11 mouse cellular contexts compared by ENCODE assay signal in genomic region chr7:44820525-44820924, GRCm38 (mm10). TPM values are rescaled to one million over a fixed set of nuclear protein-coding genes. Genes with fewer than 3 reads are reported as not detected.
DNase-seq lines count a peak whose midpoint lies in the region; ATAC-seq and TF ChIP-seq lines count a peak whose summit lies in the region.
"Had no signal": no experiment of that assay in that cellular context is flagged by ENCODE, and none has a peak within 500 bp of the region (broad histone marks: within the 10 kb centered on the region; RNA-seq: fewer than 3 reads in every experiment).

No protein-coding gene starts in this region.

- peak overlapping the region; percentile 88; the same call in 1 of the 2 replicates for H3K4me2 ChIP-seq in liver, embryonic 12.5 days
- H3K4me2 ChIP-seq: forebrain, embryonic 15.5 days had no signal

- 77% methylated on average over 3 of the region's 3 CpGs for WGBS in liver, embryonic 12.5 days (ENCODE audit: insufficient replicate concordance)

- H3K9ac ChIP-seq in ES-E14 (ENCODE audit: insufficient read depth, low read depth, low read length, poor library complexity, severe bottlenecking): peak overlapping the region; percentile 18; the same call in 1 of the 2 replicates
- H3K9ac ChIP-seq in liver, embryonic 12.5 days: 0 out of 2 replicates have a peak overlapping the region, but pooled peaks have one; percentile 27

- H3K36me3 ChIP-seq in ES-E14 (ENCODE audit: control insufficient read depth, insufficient read depth, low read length, poor library complexity, severe bottlenecking): peaks cover 19% of the 10 kb centered on the region; the same call in 1 of the 2 replicates
- peaks cover 39% of the 10 kb centered on the region for H3K36me3 ChIP-seq in liver, embryonic 12.5 days
- H3K36me3 ChIP-seq: forebrain, embryonic 15.5 days had no signal

- no peak for TF ChIP-seq CTCF in gastrocnemius, adult 2 months (IDR thresholded peaks at IDR 0.05)

- H3K27me3 ChIP-seq in liver, embryonic 12.5 days (replicated peaks): no peaks in the 10 kb centered on the region
- H3K27me3 ChIP-seq: forebrain, embryonic 15.5 days had no signal

- peak overlapping the region; percentile 5; the same call in 1 of the 2 replicates for H3K4me3 ChIP-seq in gastrocnemius, adult 2 months
- no peak overlapping the region for H3K4me3 ChIP-seq in ES-E14 (ENCODE audit: insufficient read depth in 1 of 2, low read depth in 1 of 2, low read length in 2 of 2, poor library complexity in 1 of 2, severe bottlenecking in 1 of 2)
- no peak overlapping the region for H3K4me3 ChIP-seq in liver, embryonic 12.5 days
- H3K4me3 ChIP-seq: forebrain, embryonic 15.5 days had no signal

- no peak for ATAC-seq in liver, embryonic 12.5 days
- ATAC-seq: forebrain, embryonic 15.5 days had no signal

- in situ Hi-C loops in ES-E14 (cut with MboI; ENCODE audit: low sequenced_read_pairs in 2 of 2, unreplicated experiment in 2 of 2): no loop called here

- DNase-seq in gastrocnemius, adult 2 months: peak; percentile 5
- DNase-seq in gastrocnemius, postnatal 14 days: no peak
- DNase-seq in lung, postnatal 10 days: peak; percentile 0
- no peak for DNase-seq in lung, postnatal 25 days (ENCODE audit: low spot score)
- DNase-seq in ES-E14 (ENCODE audit: low read depth, low spot score): no peak
- no peak for DNase-seq in adrenal gland, postnatal 36 days
- DNase-seq in embryo, embryonic 10.5 days (ENCODE audit: low spot score): no peak

- H3K27ac ChIP-seq in gastrocnemius, adult 2 months: peak overlapping the region; percentile 99
- H3K27ac ChIP-seq in ES-E14 (ENCODE audit: insufficient read depth, low read depth, low read length, poor library complexity, severe bottlenecking): no peak overlapping the region
- H3K27ac ChIP-seq in liver, embryonic 12.5 days: peak overlapping the region; percentile 71
- H3K27ac ChIP-seq: forebrain, embryonic 15.5 days; kidney, postnatal 0 days had no signal

- peaks cover 3 to 33% of the 10 kb centered on the region in 2 experiments for H3K4me1 ChIP-seq in ES-E14 (ENCODE audit: control insufficient read depth in 2 of 2, insufficient read depth in 2 of 2, low read length in 2 of 2, poor library complexity in 1 of 2)
- peaks cover 78% of the 10 kb centered on the region for H3K4me1 ChIP-seq in liver, embryonic 12.5 days

- intact Hi-C loops in gastrocnemius, adult 2 months (cut with DNase I): loop anchor here (5.0 kb wide), 1 partner anchor 73 kb away; the partner anchor contains the start of gene Vrk3
- intact Hi-C loops in gastrocnemius, postnatal 14 days (cut with DNase I; ENCODE audit: low total_unique reads): no loop called here

- no peaks in the 10 kb centered on the region for H3K9me3 ChIP-seq in ES-E14 (ENCODE audit: control insufficient read depth, insufficient read depth, low read depth, low read length)
- H3K9me3 ChIP-seq in liver, embryonic 12.5 days (replicated peaks): no peaks in the 10 kb centered on the region
- H3K9me3 ChIP-seq: forebrain, embryonic 15.5 days; midbrain, embryonic 10.5 days had no signal

TF ChIP-seq in ES-E14, 5 proteins besides CTCF, POLR2A, EP300 and RAD21:
- no peak for TF ChIP-seq ZNF384 (IDR thresholded peaks at IDR 0.05; ENCODE audit: low read depth, low read length)
- TF ChIP-seq MAFK (IDR thresholded peaks at IDR 0.05; ENCODE audit: insufficient read depth, low read depth, low read length): no peak
- TF ChIP-seq CHD2 (IDR thresholded peaks at IDR 0.05; ENCODE audit: low read depth, low read length): no peak
- no peak for TF ChIP-seq ZC3H11A (IDR thresholded peaks at IDR 0.05; ENCODE audit: borderline replicate concordance, low read depth, low read length)
- no peak for TF ChIP-seq HCFC1 (IDR thresholded peaks at IDR 0.05; ENCODE audit: borderline replicate concordance, insufficient read depth, low read length)

RNA-seq across cellular contexts. Expression of gene Atf5, which starts 4.1 kb away (rescaled TPM):
- total RNA-seq in gastrocnemius, adult 2 months (2021): 100 to 1,000 TPM in 1 of 2 experiments, 10 to 100 TPM in 1; 74.7 to 115 TPM
- total RNA-seq in gastrocnemius, postnatal 14 days (2021): 10 to 100 TPM; 54.5 to 62.2 TPM
- total RNA-seq in ES-E14 (2012; rRNA removed): 14.0 and 16.9 TPM in 2 replicates
- 5.4 and 5.7 TPM in 2 replicates for polyA plus RNA-seq in liver, embryonic 12.5 days (2016; fragmentation: Nextera tagmentation; extraction: Ambion mirVana)
- total RNA-seq in adrenal gland, postnatal 36 days (2021): 100 to 1,000 TPM; 135 to 151 TPM

RNA-seq across cellular contexts. Expression of gene Il4i1, which starts 4.3 kb away (rescaled TPM):
- total RNA-seq in gastrocnemius, adult 2 months (2021): 1 to 10 TPM; 1.6 to 3.3 TPM
- 1 to 10 TPM; 2.3 to 2.6 TPM for total RNA-seq in gastrocnemius, postnatal 14 days (2021)
- total RNA-seq in ES-E14 (2012; rRNA removed): 4.8 and 6.0 TPM in 2 replicates
- 0.59 and 0.64 TPM in 2 replicates for polyA plus RNA-seq in liver, embryonic 12.5 days (2016; fragmentation: Nextera tagmentation; extraction: Ambion mirVana)
- 1 to 10 TPM; 2.0 to 2.6 TPM for total RNA-seq in adrenal gland, postnatal 36 days (2021)

RNA-seq across cellular contexts. Expression of gene Nup62, which starts 4.6 kb away (rescaled TPM):
- total RNA-seq in gastrocnemius, adult 2 months (2021): 10 to 100 TPM; 21.8 to 26.6 TPM
- 10 to 100 TPM; 21.2 to 28.1 TPM for total RNA-seq in gastrocnemius, postnatal 14 days (2021)
- total RNA-seq in ES-E14 (2012; rRNA removed): 91.0 and 98.0 TPM in 2 replicates
- 82.6 and 84.9 TPM in 2 replicates for polyA plus RNA-seq in liver, embryonic 12.5 days (2016; fragmentation: Nextera tagmentation; extraction: Ambion mirVana)
- total RNA-seq in adrenal gland, postnatal 36 days (2021): 10 to 100 TPM; 40.9 to 42.5 TPM

RNA-seq across cellular contexts. Expression of gene Akt1s1, which starts 28.3 kb away (rescaled TPM):
- total RNA-seq in gastrocnemius, adult 2 months (2021): 100 to 1,000 TPM; 128 to 137 TPM
- total RNA-seq in gastrocnemius, postnatal 14 days (2021): 10 to 100 TPM; 85.9 to 86.7 TPM
- total RNA-seq in ES-E14 (2012; rRNA removed): 33.8 and 37.6 TPM in 2 replicates
- polyA plus RNA-seq in liver, embryonic 12.5 days (2016; fragmentation: Nextera tagmentation; extraction: Ambion mirVana): 42.7 and 45.3 TPM in 2 replicates
- 100 to 1,000 TPM; 108 to 118 TPM for total RNA-seq in adrenal gland, postnatal 36 days (2021)

RNA-seq across cellular contexts. Expression of gene Tbc1d17, which starts 28.4 kb away (rescaled TPM):
- total RNA-seq in gastrocnemius, adult 2 months (2021): 10 to 100 TPM; 40.8 to 56.4 TPM
- 10 to 100 TPM; 28.2 to 38.9 TPM for total RNA-seq in gastrocnemius, postnatal 14 days (2021)
- 31.5 and 55.7 TPM in 2 replicates for total RNA-seq in ES-E14 (2012; rRNA removed)
- 34.4 and 39.6 TPM in 2 replicates for polyA plus RNA-seq in liver, embryonic 12.5 days (2016; fragmentation: Nextera tagmentation; extraction: Ambion mirVana)
- total RNA-seq in adrenal gland, postnatal 36 days (2021): 10 to 100 TPM; 54.1 to 73.4 TPM

Comparison
In these comparisons a context has a peak if more than half of its experiments do, and no peak if none do; other contexts are left out.
1. DNase-seq: peak in gastrocnemius, adult 2 months (single experiment) and lung, postnatal 10 days (single experiment); none in gastrocnemius, postnatal 14 days (single experiment), lung, postnatal 25 days (single experiment), ES-E14 (single experiment), adrenal gland, postnatal 36 days (0 of 2) and embryo, embryonic 10.5 days (single experiment).